Mouse (Mus musculus) spleen, adult 2 months (tissue): ENCODE measurements around the gene Papss2.

Experiments used
- CTCF ChIP-seq: fragments of 200-500 bp; IDR thresholded peaks from 2 replicates; pipeline ENCODE4 v1.5.1; 2011; ENCODE audit warnings: mild to moderate bottlenecking, inconsistent platforms; ENCODE audit not compliant: insufficient read depth, insufficient read length, insufficient replicate concordance; ENCODE audit errors: extremely low read depth
- POLR2A ChIP-seq: fragments of 200-500 bp; IDR thresholded peaks from 2 replicates; pipeline ENCODE4 v1.6.1; 2011; ENCODE audit warnings: low read depth, low read length, inconsistent platforms

DNA sequence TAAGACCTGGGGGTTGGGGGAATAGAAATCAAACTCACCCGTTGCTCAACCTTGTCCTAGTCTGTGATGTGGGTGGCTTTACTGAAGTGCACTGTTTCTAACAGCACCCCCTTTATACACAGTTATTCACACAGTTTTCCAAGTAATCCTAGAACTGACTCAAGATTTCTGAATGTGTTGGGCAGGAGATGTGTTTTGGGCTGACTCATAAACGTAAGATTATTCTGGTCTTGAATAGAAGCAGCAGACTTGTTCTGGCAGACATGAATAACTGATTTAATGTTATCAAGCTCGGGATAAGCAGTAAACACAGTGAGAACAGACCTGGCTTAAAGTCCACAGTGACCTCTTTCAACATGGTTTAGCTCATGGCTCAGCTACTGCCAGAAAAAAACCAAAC lies 44.1 kb upstream of the Papss2 start:
- no peak for TF ChIP-seq CTCF
- TF ChIP-seq POLR2A = no peak
